Mouse (Mus musculus) intestine, embryonic 16.5 days (tissue): ENCODE measurements around the gene Anapc5. TPM values are rescaled to one million over a fixed set of nuclear protein-coding genes. Genes with fewer than 3 reads are reported as not detected.
A peak's percentile ranks its signal among the peaks of the same experiment; 100 is the strongest.

ENCODE experiments used
- ATAC-seq: fragments of 200-750 bp; cut with Nextera tagmentation; 2 replicates; pipeline ENCODE4 v1.8.0; 2017; ENCODE audit warnings: moderate TSS enrichment, moderate library complexity
- H3K27ac ChIP-seq: fragments of 300-500 bp; sonication (generic); 2 replicates; pipeline ENCODE4 v1.5.1; 2014; ENCODE audit warnings: mild to moderate bottlenecking, low read length
- H3K27me3 ChIP-seq: fragments of 300-500 bp; sonication (generic); replicated peaks from 2 replicates; pipeline ENCODE4 v1.6.1; 2014; ENCODE audit warnings: low read length, control low read depth, mixed read lengths; ENCODE audit not compliant: control insufficient read depth, insufficient read depth
- H3K36me3 ChIP-seq: fragments of 300-500 bp; sonication (generic); 2 replicates; pipeline ENCODE4 v1.6.1; 2014; ENCODE audit warnings: low read length, control low read depth; ENCODE audit not compliant: control insufficient read depth, insufficient read depth
- H3K4me1 ChIP-seq: fragments of 300-500 bp; sonication (generic); 2 replicates; pipeline ENCODE4 v1.6.1; 2014; ENCODE audit warnings: low read length, control low read depth, mixed read lengths; ENCODE audit not compliant: control insufficient read depth, insufficient read depth
- H3K4me2 ChIP-seq: fragments of 300-500 bp; sonication (generic); 2 replicates; pipeline ENCODE4 v1.6.1; 2014; ENCODE audit warnings: low read depth, low read length, control low read depth
- H3K4me3 ChIP-seq: fragments of 300-500 bp; sonication (generic); 2 replicates; pipeline ENCODE4 v1.5.1; 2014; ENCODE audit warnings: mild to moderate bottlenecking, low read length
- H3K9ac ChIP-seq: fragments of 300-500 bp; sonication (generic); 2 replicates; pipeline ENCODE4 v1.6.1; 2014; ENCODE audit warnings: low read depth, low read length
- H3K9me3 ChIP-seq: fragments of 300-500 bp; sonication (generic); 2 replicates; pipeline ENCODE4 v1.6.1; 2016; ENCODE audit warnings: low read length, control low read depth; ENCODE audit not compliant: control insufficient read depth
- WGBS: fragments of 180-500 bp; shearing (Covaris S2); extraction: QIAGEN DNeasy Blood & Tissue Kit; methylation state at CpG from one replicate; pipeline ENCODE4 v1.1.7; 2014; 5-methylcytosine and 5-hydroxymethylcytosine counted together
- polyA plus RNA-seq: library from polyadenylated mRNA; unstranded; fragments of >200 nt; fragmentation: Nextera tagmentation; extraction: Ambion mirVana; gene quantifications from 2 replicates; pipeline ENCODE4 v1.2.1, GENCODE M21; 2015

The Anapc5 gene
- polyA plus RNA-seq: 322 and 351 TPM in 2 replicates

GRCm38 (mm10) chr5:122820777-122821523, at the start of gene Anapc5:
TSS of gene Anapc5 (minus strand) at chr5:122821339.
- 0% methylated on average over 55 of the region's 55 CpGs for WGBS
- Histone ChIP-seq H3K4me2 (peak within 1 kb of the TSS; percentile 62), H3K27me3 (no peaks in the 10 kb centered on the region), H3K4me3 (peak within 1 kb of the TSS; percentile 85), H3K36me3 (peaks cover 22% of the 10 kb centered on the region), H3K9me3 (no peaks in the 10 kb centered on the region), H3K27ac (peak within 1 kb of the TSS; percentile 98), H3K9ac (peak within 1 kb of the TSS; percentile 88), H3K4me1 (peaks cover 10% of the 10 kb centered on the region)
- peak; percentile 99 for ATAC-seq

GRCm38 (mm10) chr5:122863053-122863452, 41.9 kb upstream of the Anapc5 start:
- Histone ChIP-seq H3K4me1 (no peaks in the 10 kb centered on the region), H3K27ac (no peak overlapping the region), H3K27me3 (no peaks in the 10 kb centered on the region), H3K9me3 (no peaks in the 10 kb centered on the region), H3K36me3 (no peaks in the 10 kb centered on the region), H3K4me2 (no peak overlapping the region), H3K9ac (no peak overlapping the region), H3K4me3 (no peak overlapping the region)
- ATAC-seq: no peak
- 96% methylated on average over 2 of the region's 2 CpGs for WGBS

- no peak overlapping the region for H3K27ac ChIP-seq
- no peak overlapping the region for H3K4me2 ChIP-seq
- no peak overlapping the region for H3K9ac ChIP-seq
- no peak overlapping the region for H3K4me3 ChIP-seq
- ATAC-seq: no peak
- H3K9me3 ChIP-seq: no peaks in the 10 kb centered on the region
- peaks cover 8% of the 10 kb centered on the region for H3K4me1 ChIP-seq
- 74% methylated on average over 3 of the region's 3 CpGs for WGBS
- no peaks in the 10 kb centered on the region for H3K27me3 ChIP-seq
- H3K36me3 ChIP-seq: no peaks in the 10 kb centered on the region
Measured at GRCm38 (mm10) chr5:122855858-122856257, 34.7 kb upstream of the Anapc5 start.

GRCm38 (mm10) chr5:122852611-122853010, 31.5 kb upstream of the Anapc5 start:
- ATAC-seq: no peak
- peaks cover 10% of the 10 kb centered on the region for H3K4me1 ChIP-seq
- H3K27me3 ChIP-seq: no peaks in the 10 kb centered on the region
- WGBS: 78% methylated on average over 2 of the region's 2 CpGs
- H3K9ac ChIP-seq: no peak overlapping the region
- no peaks in the 10 kb centered on the region for H3K9me3 ChIP-seq
- H3K27ac ChIP-seq: no peak overlapping the region
- no peak overlapping the region for H3K4me3 ChIP-seq
- H3K36me3 ChIP-seq: no peaks in the 10 kb centered on the region
- no peak overlapping the region for H3K4me2 ChIP-seq

GRCm38 (mm10) chr5:122850319-122851002, 29.3 kb upstream of the Anapc5 start:
- Histone ChIP-seq H3K9ac (peak overlapping the region; percentile 92), H3K27me3 (no peaks in the 10 kb centered on the region), H3K27ac (peak overlapping the region; percentile 89), H3K4me1 (peaks cover 10% of the 10 kb centered on the region), H3K4me3 (peak overlapping the region; percentile 76), H3K4me2 (peak overlapping the region; percentile 69), H3K36me3 (no peaks in the 10 kb centered on the region), H3K9me3 (no peaks in the 10 kb centered on the region)
- ATAC-seq: peak; percentile 86
- WGBS: under 1% methylated on average over 38 of the region's 38 CpGs

GRCm38 (mm10) chr5:122849521-122850318, 28.6 kb upstream of the Anapc5 start, which contains the start of gene Rnf34:
TSS of gene Rnf34 (plus strand) at chr5:122850048.
- no peaks in the 10 kb centered on the region for H3K9me3 ChIP-seq
- H3K4me3 ChIP-seq: peak within 1 kb of the TSS; percentile 76
- peak within 1 kb of the TSS; percentile 69 for H3K4me2 ChIP-seq
- WGBS: under 1% methylated on average over 61 of the region's 61 CpGs
- peak within 1 kb of the TSS; percentile 89 for H3K27ac ChIP-seq
- ATAC-seq: peak; percentile 100
- no peaks in the 10 kb centered on the region for H3K27me3 ChIP-seq
- peak within 1 kb of the TSS; percentile 92 for H3K9ac ChIP-seq
- H3K36me3 ChIP-seq: no peaks in the 10 kb centered on the region
- H3K4me1 ChIP-seq: peaks cover 10% of the 10 kb centered on the region

- WGBS: 82% methylated on average over 5 of the region's 5 CpGs
- Histone ChIP-seq H3K4me1 (no peaks in the 10 kb centered on the region), H3K9ac (no peak overlapping the region), H3K36me3 (no peaks in the 10 kb centered on the region), H3K9me3 (no peaks in the 10 kb centered on the region), H3K4me2 (no peak overlapping the region), H3K27me3 (no peaks in the 10 kb centered on the region), H3K27ac (no peak overlapping the region), H3K4me3 (no peak overlapping the region)
- no peak for ATAC-seq
Measured at GRCm38 (mm10) chr5:122843799-122844198, 22.7 kb upstream of the Anapc5 start.

- no peak for ATAC-seq
- no peaks in the 10 kb centered on the region for H3K9me3 ChIP-seq
- H3K36me3 ChIP-seq: no peaks in the 10 kb centered on the region
- no peak overlapping the region for H3K9ac ChIP-seq
- H3K4me2 ChIP-seq: no peak overlapping the region
- WGBS: 85% methylated on average over 2 of the region's 2 CpGs
- H3K27me3 ChIP-seq: no peaks in the 10 kb centered on the region
- H3K4me3 ChIP-seq: no peak overlapping the region
- H3K4me1 ChIP-seq: no peaks in the 10 kb centered on the region
- H3K27ac ChIP-seq: no peak overlapping the region
Measured at GRCm38 (mm10) chr5:122841126-122841525, 20.0 kb upstream of the Anapc5 start.

GRCm38 (mm10) chr5:122832996-122833395, 11.9 kb upstream of the Anapc5 start:
- ATAC-seq: no peak
- Histone ChIP-seq H3K36me3 (no peaks in the 10 kb centered on the region), H3K27ac (no peak overlapping the region), H3K9ac (no peak overlapping the region), H3K27me3 (no peaks in the 10 kb centered on the region), H3K4me3 (no peak overlapping the region), H3K4me1 (no peaks in the 10 kb centered on the region), H3K4me2 (no peak overlapping the region), H3K9me3 (no peaks in the 10 kb centered on the region)
- 78% methylated on average over 10 of the region's 10 CpGs for WGBS
